8 mouse cellular contexts compared by ENCODE assay signal in the genomic region with DNA sequence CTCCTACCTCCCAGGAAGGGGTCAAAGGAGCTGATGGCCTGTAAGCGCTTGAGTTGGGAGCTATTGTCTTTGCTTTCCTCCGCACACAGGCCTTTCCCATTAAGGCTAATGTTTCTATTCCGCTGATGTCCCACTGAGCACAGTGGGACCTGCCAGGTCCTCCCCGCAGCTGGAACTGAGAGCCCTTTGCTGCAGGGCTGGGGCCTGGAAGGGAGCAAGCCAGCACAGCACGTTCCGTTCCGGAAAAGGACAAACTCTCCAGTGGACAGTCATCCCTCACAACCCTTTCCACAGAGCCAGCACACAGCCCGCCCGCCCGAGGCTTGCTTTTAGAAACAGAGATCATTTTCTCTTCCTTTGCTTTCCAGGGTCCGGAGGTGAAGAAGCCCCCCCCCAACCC.
DNase-seq lines count a peak whose midpoint lies in the region; ATAC-seq lines count a peak whose summit lies in the region.

No protein-coding gene starts in this region.

- DNase-seq in adrenal gland, adult (ENCODE audit: inconsistent age in 2 of 2, low spot score in 1 of 2) = peak; percentile 66 to 79
- DNase-seq in adrenal gland, postnatal 4 days (ENCODE audit: low spot score in 2 of 2) = no peak
- peak; percentile 54 for DNase-seq in embryo, embryonic 10.5 days (ENCODE audit: low spot score)
- DNase-seq in heart, adult 11 months = peak; percentile 99
- no peak for DNase-seq in T-cell, adult 2 months (ENCODE audit: low spot score)

- peak overlapping the region; percentile 40 for H3K27ac ChIP-seq in intestine, embryonic 15.5 days
- peak overlapping the region; percentile 81 for H3K27ac ChIP-seq in liver, embryonic 15.5 days (replicated peaks)
- 0 out of 2 replicates have a peak overlapping the region, but pooled peaks have one; percentile 18 for H3K27ac ChIP-seq in neural tube, embryonic 15.5 days (replicated peaks)

- no peak overlapping the region; the same call in 1 of the 2 replicates for H3K9ac ChIP-seq in intestine, embryonic 15.5 days
- H3K9ac ChIP-seq in liver, embryonic 15.5 days = no peak overlapping the region
- H3K9ac ChIP-seq in neural tube, embryonic 15.5 days (replicated peaks) = no peak overlapping the region

- no peaks in the 10 kb centered on the region for H3K27me3 ChIP-seq in intestine, embryonic 15.5 days (replicated peaks)
- H3K27me3 ChIP-seq in liver, embryonic 15.5 days = no peaks in the 10 kb centered on the region
- H3K27me3 ChIP-seq in neural tube, embryonic 15.5 days (replicated peaks) = no peaks in the 10 kb centered on the region

- H3K36me3 ChIP-seq in intestine, embryonic 15.5 days = no peaks in the 10 kb centered on the region
- H3K36me3 ChIP-seq in liver, embryonic 15.5 days (replicated peaks) = no peaks in the 10 kb centered on the region
- H3K36me3 ChIP-seq in neural tube, embryonic 15.5 days = no peaks in the 10 kb centered on the region

- no peaks in the 10 kb centered on the region for H3K9me3 ChIP-seq in intestine, embryonic 15.5 days
- no peaks in the 10 kb centered on the region for H3K9me3 ChIP-seq in liver, embryonic 15.5 days (replicated peaks)
- H3K9me3 ChIP-seq in neural tube, embryonic 15.5 days (replicated peaks) = no peaks in the 10 kb centered on the region

- peak overlapping the region; percentile 34 for H3K4me2 ChIP-seq in intestine, embryonic 15.5 days (replicated peaks)
- peak overlapping the region; percentile 29; the same call in 1 of the 2 replicates for H3K4me2 ChIP-seq in liver, embryonic 15.5 days
- H3K4me2 ChIP-seq in neural tube, embryonic 15.5 days = 0 out of 2 replicates have a peak overlapping the region, but pooled peaks have one; percentile 19

- peak; percentile 65 for ATAC-seq in intestine, embryonic 15.5 days
- peak; percentile 53 for ATAC-seq in liver, embryonic 15.5 days (ENCODE audit: insufficient read depth)
- ATAC-seq in neural tube, embryonic 15.5 days (ENCODE audit: low FRiP score) = 0 out of 2 replicates have a peak, but pooled peaks have one; percentile 24

- H3K4me1 ChIP-seq in intestine, embryonic 15.5 days (replicated peaks) = peaks cover 6% of the 10 kb centered on the region; the same call in 1 of the 2 replicates
- H3K4me1 ChIP-seq in liver, embryonic 15.5 days (replicated peaks) = peaks cover 13% of the 10 kb centered on the region
- H3K4me1 ChIP-seq in neural tube, embryonic 15.5 days = peaks cover 13% of the 10 kb centered on the region

- H3K4me3 ChIP-seq in intestine, embryonic 15.5 days (replicated peaks) = no peak overlapping the region
- no peak overlapping the region for H3K4me3 ChIP-seq in liver, embryonic 15.5 days (replicated peaks)
- no peak overlapping the region for H3K4me3 ChIP-seq in neural tube, embryonic 15.5 days (replicated peaks)

- WGBS in intestine, embryonic 15.5 days = 26% methylated on average over 11 of the region's 11 CpGs
- 37% methylated on average over 11 of the region's 11 CpGs for WGBS in liver, embryonic 15.5 days (ENCODE audit: insufficient replicate concordance)
- WGBS in neural tube, embryonic 15.5 days = 13% methylated on average over 11 of the region's 11 CpGs

Comparison
In these comparisons a context has a peak if more than half of its experiments do, and no peak if none do; other contexts are left out.
1. DNase-seq: peak in adrenal gland, adult (2 of 2), embryo, embryonic 10.5 days (single experiment) and heart, adult 11 months (single experiment); none in adrenal gland, postnatal 4 days (0 of 2) and T-cell, adult 2 months (single experiment).
2. H3K27ac ChIP-seq: peak in every context shown above with its lines; median percentile 81 in liver, embryonic 15.5 days; 40 in intestine, embryonic 15.5 days; 18 in neural tube, embryonic 15.5 days.
3. Peak in every context shown above with its lines, with median percentiles within 50 percentile points of each other: ATAC-seq and H3K4me2 ChIP-seq.